Mouse (Mus musculus) E14TG2a.4 (cell line): ENCODE results near the gene Ppm1e.

ENCODE experiments used
- CTCF ChIP-seq: conservative IDR thresholded peaks from 2 replicates; pipeline ENCODE4 v1.5.1; 2014; ENCODE audit warnings: low read length
- POU5F1 ChIP-seq: IDR thresholded peaks from 2 replicates; pipeline ENCODE4 v1.6.1; 2014; ENCODE audit warnings: low read length, borderline replicate concordance

DNA sequence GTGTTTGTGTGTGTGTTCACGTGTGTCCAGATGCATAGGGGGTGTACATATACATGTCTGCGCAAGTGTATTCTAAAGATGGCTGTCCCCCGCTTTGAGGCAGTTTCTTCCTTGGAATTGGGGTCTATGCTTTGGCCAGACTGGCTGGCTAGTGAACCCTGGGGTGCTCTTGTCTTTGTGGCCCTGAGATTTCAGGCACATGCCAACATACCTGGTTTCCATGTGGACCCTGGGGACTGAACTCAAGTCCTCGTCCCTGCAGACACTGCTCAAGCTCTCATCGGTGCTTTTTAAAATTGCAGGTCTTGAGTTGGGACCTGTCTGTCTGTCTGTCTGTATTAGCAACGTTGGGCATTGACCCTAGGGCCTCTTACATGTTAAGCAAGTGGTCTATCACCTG lies 105.5 kb downstream of the Ppm1e start:
- TF ChIP-seq CTCF (no peak), POU5F1 (no peak)
